Mouse (Mus musculus): ENCODE results near the gene 2610528J11Rik. TPM values are rescaled to one million over a fixed set of nuclear protein-coding genes. Genes with fewer than 3 reads are reported as not detected.
A peak's percentile ranks its signal among the peaks of the same experiment; 100 is the strongest.

The 2610528J11Rik gene
- polyA plus RNA-seq, 1 experiment from 2014 or later: not detected

GRCm38 (mm10) chr4:118516699-118517496 lies 9.9 kb upstream of the 2610528J11Rik start:
- 28% methylated on average over 20 of the region's 20 CpGs for WGBS
- DNase-seq (peak; percentile 55), ATAC-seq (ENCODE audit: low FRiP score, low TSS enrichment) (no peak)
- H3K27ac ChIP-seq (replicated peaks; ENCODE audit: low read depth, low read length): no peak overlapping the region
- no peak overlapping the region for H3K4me3 ChIP-seq (replicated peaks; ENCODE audit: low read depth, low read length)
- no peaks in the 10 kb centered on the region for H3K27me3 ChIP-seq (ENCODE audit: control insufficient read depth, insufficient read depth, low read length)
- H3K9ac ChIP-seq (replicated peaks; ENCODE audit: low read length): no peak overlapping the region
- H3K4me1 ChIP-seq (ENCODE audit: control insufficient read depth, insufficient read depth, low read length): peaks cover 5% of the 10 kb centered on the region
- H3K4me2 ChIP-seq (ENCODE audit: low read length): peak overlapping the region; percentile 12; the same call in 1 of the 2 replicates
- H3K36me3 ChIP-seq (ENCODE audit: control insufficient read depth, insufficient read depth, low read length): no peaks in the 10 kb centered on the region
- no peaks in the 10 kb centered on the region for H3K9me3 ChIP-seq (ENCODE audit: control insufficient read depth, low read length)

DNA sequence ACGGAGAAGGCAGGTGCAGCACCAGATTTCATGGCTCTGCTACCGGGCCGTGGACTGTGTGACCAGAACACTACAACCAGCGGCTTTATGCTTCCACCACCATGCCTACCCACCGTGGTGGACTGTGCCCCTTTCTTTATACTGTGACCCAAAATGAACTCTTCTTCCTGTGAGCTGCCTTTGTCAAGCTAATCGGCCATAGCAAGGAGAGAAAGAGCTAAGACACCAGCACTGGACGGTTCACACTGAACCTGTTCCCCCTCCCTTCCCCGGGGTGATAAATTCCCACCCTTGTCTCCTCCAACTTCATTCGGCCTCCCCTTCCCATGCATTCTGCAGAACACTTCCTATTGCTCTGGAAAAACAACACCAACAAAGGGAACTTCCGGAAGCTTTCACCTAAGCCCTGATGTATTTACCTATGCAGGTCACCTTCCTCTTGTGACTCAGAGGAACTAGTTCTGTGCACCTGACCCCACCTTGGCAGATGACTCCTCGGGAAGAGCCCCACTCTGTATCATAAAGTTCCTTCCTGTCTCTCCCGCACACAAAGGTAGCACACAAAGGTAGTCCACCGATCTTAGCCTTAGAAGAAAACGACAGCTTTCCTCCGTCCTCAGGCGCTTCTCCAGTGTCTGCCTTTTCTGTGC lies 9.2 kb upstream of the 2610528J11Rik start:
- Histone ChIP-seq H3K27ac (replicated peaks; ENCODE audit: low read depth, low read length) (no peak overlapping the region), H3K27me3 (ENCODE audit: control insufficient read depth, insufficient read depth, low read length) (no peaks in the 10 kb centered on the region), H3K36me3 (ENCODE audit: control insufficient read depth, insufficient read depth, low read length) (no peaks in the 10 kb centered on the region), H3K4me2 (ENCODE audit: low read length) (peak overlapping the region; percentile 12; the same call in 1 of the 2 replicates), H3K9ac (replicated peaks; ENCODE audit: low read length) (no peak overlapping the region), H3K4me3 (replicated peaks; ENCODE audit: low read depth, low read length) (no peak overlapping the region), H3K4me1 (ENCODE audit: control insufficient read depth, insufficient read depth, low read length) (peaks cover 5% of the 10 kb centered on the region), H3K9me3 (ENCODE audit: control insufficient read depth, low read length) (no peaks in the 10 kb centered on the region)
- DNase-seq (no peak), ATAC-seq (ENCODE audit: low FRiP score, low TSS enrichment) (no peak)
- 31% methylated on average over 16 of the region's 16 CpGs for WGBS

- Histone ChIP-seq H3K4me2 (ENCODE audit: low read length) (no peak overlapping the region), H3K36me3 (ENCODE audit: control insufficient read depth, insufficient read depth, low read length) (no peaks in the 10 kb centered on the region), H3K27ac (replicated peaks; ENCODE audit: low read depth, low read length) (no peak overlapping the region), H3K4me1 (ENCODE audit: control insufficient read depth, insufficient read depth, low read length) (peaks cover 5% of the 10 kb centered on the region), H3K9ac (replicated peaks; ENCODE audit: low read length) (no peak overlapping the region), H3K4me3 (replicated peaks; ENCODE audit: low read depth, low read length) (no peak overlapping the region), H3K9me3 (ENCODE audit: control insufficient read depth, low read length) (no peaks in the 10 kb centered on the region), H3K27me3 (ENCODE audit: control insufficient read depth, insufficient read depth, low read length) (no peaks in the 10 kb centered on the region)
- WGBS: 67% methylated on average over 5 of the region's 5 CpGs
- DNase-seq: no peak
- ATAC-seq (ENCODE audit: low FRiP score, low TSS enrichment): no peak
These were observed 8.6 kb upstream of the 2610528J11Rik start for GRCm38 (mm10) chr4:118518208-118518607.

- Histone ChIP-seq H3K4me3 (replicated peaks; ENCODE audit: low read depth, low read length) (no peak overlapping the region), H3K27ac (replicated peaks; ENCODE audit: low read depth, low read length) (no peak overlapping the region), H3K9me3 (ENCODE audit: control insufficient read depth, low read length) (no peaks in the 10 kb centered on the region), H3K4me1 (ENCODE audit: control insufficient read depth, insufficient read depth, low read length) (peaks cover 3% of the 10 kb centered on the region), H3K4me2 (ENCODE audit: low read length) (no peak overlapping the region), H3K27me3 (ENCODE audit: control insufficient read depth, insufficient read depth, low read length) (no peaks in the 10 kb centered on the region), H3K9ac (replicated peaks; ENCODE audit: low read length) (no peak overlapping the region), H3K36me3 (ENCODE audit: control insufficient read depth, insufficient read depth, low read length) (no peaks in the 10 kb centered on the region)
- ATAC-seq (ENCODE audit: low FRiP score, low TSS enrichment) (no peak), DNase-seq (no peak)
- 89% methylated on average over 7 of the region's 7 CpGs for WGBS
These were observed 4.6 kb upstream of the 2610528J11Rik start for GRCm38 (mm10) chr4:118522248-118522647.

GRCm38 (mm10) chr4:118523976-118524375 lies 2.8 kb upstream of the 2610528J11Rik start:
- Histone ChIP-seq H3K4me1 (ENCODE audit: control insufficient read depth, insufficient read depth, low read length) (no peaks in the 10 kb centered on the region), H3K27ac (replicated peaks; ENCODE audit: low read depth, low read length) (no peak overlapping the region)
- no peak for ATAC-seq (ENCODE audit: low FRiP score, low TSS enrichment)

DNA sequence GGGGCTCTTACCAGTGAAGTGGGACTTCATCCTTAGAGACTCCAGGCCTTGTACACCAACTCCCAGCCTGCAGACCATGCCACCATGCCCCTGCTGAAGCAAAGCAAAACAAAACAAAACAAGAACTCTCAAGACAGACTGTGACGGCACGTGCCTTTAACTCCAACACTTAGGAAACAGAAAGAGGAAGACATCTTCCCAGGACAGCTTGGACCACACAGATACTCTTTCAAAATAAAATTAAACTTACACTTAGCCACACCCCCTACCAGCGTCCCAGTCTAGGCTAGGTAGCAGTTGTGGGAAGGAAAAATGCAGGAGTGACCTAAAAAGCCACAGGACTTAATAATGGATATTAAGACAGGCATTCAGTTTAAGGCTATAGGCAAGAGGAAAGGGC lies 1.0 kb upstream of the 2610528J11Rik start:
- no peaks in the 10 kb centered on the region for H3K4me1 ChIP-seq (ENCODE audit: control insufficient read depth, insufficient read depth, low read length)
- no peak overlapping the region for H3K4me2 ChIP-seq (ENCODE audit: low read length)
- no peaks in the 10 kb centered on the region for H3K9me3 ChIP-seq (ENCODE audit: control insufficient read depth, low read length)
- no peak for DNase-seq
- WGBS: 79% methylated on average over 3 of the region's 3 CpGs
- ATAC-seq (ENCODE audit: low FRiP score, low TSS enrichment): no peak
- no peak overlapping the region for H3K27ac ChIP-seq (replicated peaks; ENCODE audit: low read depth, low read length)
- no peaks in the 10 kb centered on the region for H3K36me3 ChIP-seq (ENCODE audit: control insufficient read depth, insufficient read depth, low read length)
- H3K9ac ChIP-seq (replicated peaks; ENCODE audit: low read length): no peak overlapping the region
- no peak overlapping the region for H3K4me3 ChIP-seq (replicated peaks; ENCODE audit: low read depth, low read length)
- no peaks in the 10 kb centered on the region for H3K27me3 ChIP-seq (ENCODE audit: control insufficient read depth, insufficient read depth, low read length)

More at GRCm38 (mm10) chr4:118523976-118524375, 2.8 kb upstream of the 2610528J11Rik start:
- H3K27me3 ChIP-seq (ENCODE audit: control insufficient read depth, insufficient read depth, low read length): no peaks in the 10 kb centered on the region
- H3K9ac ChIP-seq (replicated peaks; ENCODE audit: low read length): no peak overlapping the region
- no peaks in the 10 kb centered on the region for H3K9me3 ChIP-seq (ENCODE audit: control insufficient read depth, low read length)
- no peak overlapping the region for H3K4me2 ChIP-seq (ENCODE audit: low read length)
- DNase-seq: no peak
- H3K4me3 ChIP-seq (replicated peaks; ENCODE audit: low read depth, low read length): no peak overlapping the region
- WGBS: 82% methylated on average over 7 of the region's 7 CpGs
- H3K36me3 ChIP-seq (ENCODE audit: control insufficient read depth, insufficient read depth, low read length): no peaks in the 10 kb centered on the region

- no peak for ATAC-seq (ENCODE audit: low FRiP score, low TSS enrichment)
These were observed 509 bp downstream of the 2610528J11Rik start for GRCm38 (mm10) chr4:118527335-118527681.

DNA sequence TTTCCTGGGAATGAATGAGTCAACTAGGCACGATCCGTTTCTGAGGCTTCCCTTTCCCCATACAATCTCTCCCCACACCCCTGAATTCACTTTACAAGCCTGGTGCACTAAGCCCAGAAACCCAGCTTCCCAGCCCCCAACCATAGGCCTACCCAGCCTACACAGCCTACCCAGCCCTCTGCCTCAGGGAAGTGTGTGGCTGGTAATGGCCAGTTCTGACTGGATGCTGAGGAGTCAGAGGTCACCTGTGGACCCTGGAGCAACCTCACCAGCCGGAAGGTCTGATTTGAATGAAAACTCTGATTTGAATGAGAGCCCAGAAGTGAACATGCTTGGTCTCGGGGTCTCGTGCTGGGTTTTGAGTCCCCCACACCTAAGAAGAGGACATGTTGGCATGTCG lies 921 bp downstream of the 2610528J11Rik start:
- H3K27me3 ChIP-seq (ENCODE audit: control insufficient read depth, insufficient read depth, low read length): no peaks in the 10 kb centered on the region
- no peak overlapping the region for H3K27ac ChIP-seq (replicated peaks; ENCODE audit: low read depth, low read length)
- no peak overlapping the region for H3K9ac ChIP-seq (replicated peaks; ENCODE audit: low read length)
- H3K4me2 ChIP-seq (ENCODE audit: low read length): no peak overlapping the region
- no peak overlapping the region for H3K4me3 ChIP-seq (replicated peaks; ENCODE audit: low read depth, low read length)
- 83% methylated on average over 6 of the region's 6 CpGs for WGBS
- H3K36me3 ChIP-seq (ENCODE audit: control insufficient read depth, insufficient read depth, low read length): no peaks in the 10 kb centered on the region
- ATAC-seq (ENCODE audit: low FRiP score, low TSS enrichment): no peak
- H3K4me1 ChIP-seq (ENCODE audit: control insufficient read depth, insufficient read depth, low read length): no peaks in the 10 kb centered on the region
- no peaks in the 10 kb centered on the region for H3K9me3 ChIP-seq (ENCODE audit: control insufficient read depth, low read length)
- DNase-seq: no peak

More at GRCm38 (mm10) chr4:118527335-118527681, 509 bp downstream of the 2610528J11Rik start:
- Histone ChIP-seq H3K9ac (replicated peaks; ENCODE audit: low read length) (no peak overlapping the region), H3K4me1 (ENCODE audit: control insufficient read depth, insufficient read depth, low read length) (no peaks in the 10 kb centered on the region), H3K4me3 (replicated peaks; ENCODE audit: low read depth, low read length) (no peak overlapping the region), H3K27me3 (ENCODE audit: control insufficient read depth, insufficient read depth, low read length) (no peaks in the 10 kb centered on the region), H3K9me3 (ENCODE audit: control insufficient read depth, low read length) (no peaks in the 10 kb centered on the region), H3K36me3 (ENCODE audit: control insufficient read depth, insufficient read depth, low read length) (no peaks in the 10 kb centered on the region), H3K4me2 (ENCODE audit: low read length) (no peak overlapping the region), H3K27ac (replicated peaks; ENCODE audit: low read depth, low read length) (no peak overlapping the region)
- DNase-seq: no peak
- WGBS: 43% methylated on average over 5 of the region's 5 CpGs

DNA sequence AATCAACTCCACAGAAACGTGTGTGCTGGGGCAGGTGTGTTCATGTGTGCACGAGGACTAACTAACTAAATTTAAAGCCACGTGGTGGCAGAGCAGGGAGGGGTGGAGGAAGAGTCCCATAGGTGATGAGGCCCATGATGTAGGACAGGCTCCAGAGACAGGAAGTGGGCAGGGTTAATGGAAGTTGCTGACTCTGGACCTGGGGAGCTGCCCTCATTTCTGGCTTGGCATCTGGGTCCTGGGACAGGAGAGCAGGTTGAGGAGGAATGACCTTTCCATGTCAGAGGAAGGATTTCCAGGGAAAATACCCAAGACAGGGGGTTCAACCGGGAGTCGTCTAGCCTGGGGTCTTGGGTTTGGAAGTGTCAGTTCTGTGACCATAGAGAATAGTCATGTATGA lies 5.9 kb downstream of the 2610528J11Rik start:
- Histone ChIP-seq H3K9ac (replicated peaks; ENCODE audit: low read length) (no peak overlapping the region), H3K36me3 (ENCODE audit: control insufficient read depth, insufficient read depth, low read length) (no peaks in the 10 kb centered on the region), H3K4me3 (replicated peaks; ENCODE audit: low read depth, low read length) (no peak overlapping the region), H3K9me3 (ENCODE audit: control insufficient read depth, low read length) (no peaks in the 10 kb centered on the region), H3K27me3 (ENCODE audit: control insufficient read depth, insufficient read depth, low read length) (no peaks in the 10 kb centered on the region), H3K27ac (replicated peaks; ENCODE audit: low read depth, low read length) (no peak overlapping the region), H3K4me2 (ENCODE audit: low read length) (no peak overlapping the region), H3K4me1 (ENCODE audit: control insufficient read depth, insufficient read depth, low read length) (no peaks in the 10 kb centered on the region)
- DNase-seq (no peak), ATAC-seq (ENCODE audit: low FRiP score, low TSS enrichment) (no peak)
- 84% methylated on average over 5 of the region's 5 CpGs for WGBS

Measured in midbrain, embryonic 14.5 days (tissue).